Mouse (Mus musculus) C2C12 (cell line): Measurements from ENCODE around the gene Ehd4.

Experiments used
- CTCF ChIP-seq: IDR thresholded peaks from one replicate; pipeline ENCODE4 v1.5.1; 2011; ENCODE audit not compliant: control insufficient read depth, insufficient read depth, insufficient read length
- FOSL1 ChIP-seq: IDR thresholded peaks from one replicate; pipeline ENCODE4 v1.8.0; 2011; ENCODE audit warnings: mild to moderate bottlenecking, low read length; ENCODE audit not compliant: poor library complexity, insufficient read depth, severe bottlenecking
- MAX ChIP-seq: IDR thresholded peaks from one replicate; pipeline ENCODE4 v1.6.1; 2011; ENCODE audit warnings: mild to moderate bottlenecking, control low read depth
- MYOD1 ChIP-seq: IDR thresholded peaks from one replicate; pipeline ENCODE4 v1.6.1; 2011; ENCODE audit warnings: low read depth; ENCODE audit not compliant: control insufficient read depth, insufficient read length
- MYOG ChIP-seq: IDR thresholded peaks from one replicate; pipeline ENCODE4 v1.6.1; 2011; ENCODE audit not compliant: control insufficient read depth, insufficient read length; ENCODE audit errors: extremely low read depth
- USF1 ChIP-seq: IDR thresholded peaks from one replicate; pipeline ENCODE4 v1.6.1; 2011; ENCODE audit warnings: low read depth, mild to moderate bottlenecking, control low read depth, moderate library complexity

GRCm38 (mm10) chr2:120139091-120139490 is 15.3 kb downstream of the Ehd4 start:
- TF ChIP-seq CTCF (no peak), USF1 (no peak), FOSL1 (no peak), MYOD1 (no peak), MYOG (no peak), MAX (no peak)
